In the genomic region with DNA sequence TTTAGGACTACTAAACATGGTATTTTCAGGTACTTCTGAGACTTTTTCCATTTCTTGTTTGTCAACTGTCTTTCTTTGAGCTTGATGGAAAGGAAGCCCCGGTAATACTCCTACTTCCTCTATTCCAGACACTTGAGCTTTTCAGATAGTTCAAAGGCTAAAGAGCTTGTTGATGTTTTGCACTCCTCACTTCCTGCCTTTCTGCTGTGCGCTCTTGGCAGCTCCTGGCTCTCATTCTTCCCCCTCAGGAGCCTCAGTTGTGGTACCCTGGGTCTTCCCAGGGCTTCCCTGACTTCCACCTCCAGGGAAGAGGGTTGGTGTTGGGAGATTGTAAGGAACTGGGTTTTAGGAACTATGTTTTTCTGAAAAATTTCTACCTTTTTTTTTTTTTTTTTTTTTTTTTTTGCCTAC, we compare ENCODE assay signal across 9 mouse cellular contexts. TPM values are rescaled to one million over a fixed set of nuclear protein-coding genes. Genes with fewer than 3 reads are reported as not detected.
DNase-seq lines count a peak whose midpoint lies in the region; ATAC-seq and TF ChIP-seq lines count a peak whose summit lies in the region.
"Had no signal": no experiment of that assay in that cellular context is flagged by ENCODE, and none has a peak within 500 bp of the region (broad histone marks: within the 10 kb centered on the region; RNA-seq: fewer than 3 reads in every experiment).

No protein-coding gene starts in this region.

- H3K9me3 ChIP-seq in heart, embryonic 16.5 days (replicated peaks; ENCODE audit: control insufficient read depth, low read length) = no peaks in the 10 kb centered on the region; the same call in 1 of the 2 replicates
- H3K9me3 ChIP-seq in heart, embryonic 10.5 days = no peaks in the 10 kb centered on the region
- no peaks in the 10 kb centered on the region for H3K9me3 ChIP-seq in midbrain, embryonic 14.5 days (ENCODE audit: control insufficient read depth, low read length)
- no peaks in the 10 kb centered on the region for H3K9me3 ChIP-seq in hindbrain, embryonic 14.5 days (ENCODE audit: control insufficient read depth, low read length)
- H3K9me3 ChIP-seq: embryonic facial prominence, embryonic 15.5 days had no signal

- no peaks in the 10 kb centered on the region for H3K36me3 ChIP-seq in heart, embryonic 16.5 days (ENCODE audit: control insufficient read depth, insufficient read depth)
- no peaks in the 10 kb centered on the region for H3K36me3 ChIP-seq in heart, embryonic 10.5 days
- H3K36me3 ChIP-seq in thymus, adult 2 months (ENCODE audit: control insufficient read depth, insufficient read depth, low read length) = no peaks in the 10 kb centered on the region
- H3K36me3 ChIP-seq in midbrain, embryonic 14.5 days (ENCODE audit: control insufficient read depth, insufficient read depth, low read length) = no peaks in the 10 kb centered on the region
- no peaks in the 10 kb centered on the region for H3K36me3 ChIP-seq in hindbrain, embryonic 14.5 days (replicated peaks; ENCODE audit: control insufficient read depth, insufficient read depth)
- H3K36me3 ChIP-seq: embryonic facial prominence, embryonic 15.5 days had no signal

- no peaks in the 10 kb centered on the region for H3K27me3 ChIP-seq in heart, embryonic 16.5 days (ENCODE audit: control insufficient read depth, insufficient read depth, low read length)
- H3K27me3 ChIP-seq in heart, embryonic 10.5 days (ENCODE audit: insufficient read depth, poor library complexity, severe bottlenecking) = no peaks in the 10 kb centered on the region
- no peaks in the 10 kb centered on the region for H3K27me3 ChIP-seq in thymus, adult 2 months (ENCODE audit: control insufficient read depth, insufficient read depth, low read length)
- H3K27me3 ChIP-seq in midbrain, embryonic 14.5 days (ENCODE audit: control insufficient read depth, insufficient read depth, low read length) = no peaks in the 10 kb centered on the region
- H3K27me3 ChIP-seq in hindbrain, embryonic 14.5 days (ENCODE audit: control insufficient read depth, insufficient read depth, low read length) = no peaks in the 10 kb centered on the region
- H3K27me3 ChIP-seq: embryonic facial prominence, embryonic 15.5 days had no signal

- no peak for ATAC-seq in heart, embryonic 16.5 days (replicated peaks; ENCODE audit: extremely low read depth, insufficient read depth, low FRiP score)
- peak; percentile 72 for ATAC-seq in granulocyte monocyte progenitor cell, adult 5-6 weeks (replicated peaks; ENCODE audit: poor library complexity, severe bottlenecking)
- ATAC-seq in midbrain, embryonic 14.5 days (ENCODE audit: low FRiP score, low TSS enrichment) = no peak
- ATAC-seq in hindbrain, embryonic 14.5 days (ENCODE audit: low FRiP score) = no peak

- H3K9ac ChIP-seq in heart, embryonic 16.5 days (ENCODE audit: low read length) = no peak overlapping the region
- no peak overlapping the region for H3K9ac ChIP-seq in midbrain, embryonic 14.5 days (replicated peaks; ENCODE audit: low read length)
- no peak overlapping the region for H3K9ac ChIP-seq in hindbrain, embryonic 14.5 days
- H3K9ac ChIP-seq: embryonic facial prominence, embryonic 15.5 days had no signal

- no peak for TF ChIP-seq CTCF in thymus, adult 2 months (IDR thresholded peaks at IDR 0.05; ENCODE audit: borderline replicate concordance, control insufficient read depth, extremely low read depth, insufficient read depth, low read length, poor library complexity)

- no peak overlapping the region for H3K4me2 ChIP-seq in heart, embryonic 16.5 days (ENCODE audit: low read depth, low read length)
- no peak overlapping the region for H3K4me2 ChIP-seq in midbrain, embryonic 14.5 days (ENCODE audit: low read length)
- no peak overlapping the region for H3K4me2 ChIP-seq in hindbrain, embryonic 14.5 days (replicated peaks)
- H3K4me2 ChIP-seq: embryonic facial prominence, embryonic 15.5 days had no signal

- TF ChIP-seq POLR2A in thymus, adult 2 months (IDR thresholded peaks at IDR 0.05; ENCODE audit: control insufficient read depth, extremely low read depth, insufficient read depth, low read length, poor library complexity) = no peak

- peaks cover 43% of the 10 kb centered on the region for H3K4me1 ChIP-seq in heart, embryonic 16.5 days (ENCODE audit: control insufficient read depth, insufficient read depth, low read length)
- H3K4me1 ChIP-seq in heart, embryonic 10.5 days = peaks cover 69% of the 10 kb centered on the region
- peaks cover 41% of the 10 kb centered on the region for H3K4me1 ChIP-seq in thymus, adult 2 months (replicated peaks; ENCODE audit: control insufficient read depth, insufficient read depth, low read length)
- H3K4me1 ChIP-seq in midbrain, embryonic 14.5 days (ENCODE audit: control insufficient read depth, insufficient read depth, low read length) = peaks cover 38% of the 10 kb centered on the region
- peaks cover 41% of the 10 kb centered on the region for H3K4me1 ChIP-seq in hindbrain, embryonic 14.5 days (replicated peaks; ENCODE audit: control insufficient read depth, insufficient read depth, low read length)

- WGBS in heart, embryonic 16.5 days = 33% methylated on average over 2 of the region's 2 CpGs
- 14% methylated on average over 2 of the region's 2 CpGs for WGBS in heart, embryonic 10.5 days
- WGBS in thymus, adult 2 months = 3% methylated on average over 2 of the region's 2 CpGs
- WGBS in midbrain, embryonic 14.5 days = 71% methylated on average over 2 of the region's 2 CpGs
- 75% methylated on average over 2 of the region's 2 CpGs for WGBS in hindbrain, embryonic 14.5 days

- no peak overlapping the region for H3K4me3 ChIP-seq in heart, embryonic 16.5 days (ENCODE audit: low read length)
- no peak overlapping the region for H3K4me3 ChIP-seq in heart, embryonic 10.5 days
- H3K4me3 ChIP-seq in thymus, adult 2 months (ENCODE audit: control insufficient read depth, insufficient read depth, low read length) = no peak overlapping the region
- H3K4me3 ChIP-seq in midbrain, embryonic 14.5 days (replicated peaks; ENCODE audit: low read depth, low read length) = no peak overlapping the region
- no peak overlapping the region for H3K4me3 ChIP-seq in hindbrain, embryonic 14.5 days (replicated peaks; ENCODE audit: low read length)
- H3K4me3 ChIP-seq: embryonic facial prominence, embryonic 15.5 days had no signal

- no peak for DNase-seq in heart, embryonic 10.5 days (ENCODE audit: low spot score)
- peak; percentile 36 for DNase-seq in thymus, adult 2 months
- no peak for DNase-seq in thymus, postnatal 10 days (ENCODE audit: low spot score in 2 of 2)
- DNase-seq in midbrain, embryonic 14.5 days = no peak
- no peak for DNase-seq in hindbrain, embryonic 14.5 days (ENCODE audit: low spot score)
- no peak for DNase-seq in layer of hippocampus, postnatal 14 days (ENCODE audit: low spot score in 2 of 2)

- peak overlapping the region; percentile 55 for H3K27ac ChIP-seq in heart, embryonic 16.5 days (ENCODE audit: low read length)
- H3K27ac ChIP-seq in heart, embryonic 10.5 days = no peak overlapping the region
- peak overlapping the region; percentile 58; the same call in 1 of the 2 replicates for H3K27ac ChIP-seq in thymus, adult 2 months (ENCODE audit: control insufficient read depth, insufficient read depth, low read length)
- no peak overlapping the region for H3K27ac ChIP-seq in midbrain, embryonic 14.5 days (replicated peaks; ENCODE audit: low read depth, low read length)
- no peak overlapping the region for H3K27ac ChIP-seq in hindbrain, embryonic 14.5 days
- H3K27ac ChIP-seq: embryonic facial prominence, embryonic 15.5 days had no signal

RNA-seq across cellular contexts. Expression of a gene that starts 54.1 kb away (rescaled TPM):
- polyA plus RNA-seq in heart, embryonic 16.5 days (2015; fragmentation: Nextera tagmentation; extraction: Ambion mirVana) = 6.7 and 7.7 TPM in 2 replicates
- 9.0 and 10.0 TPM in 2 replicates for polyA plus RNA-seq in heart, embryonic 10.5 days (2016; fragmentation: Nextera tagmentation; extraction: Ambion mirVana)
- 42.8 and 58.3 TPM in 2 replicates for polyA plus RNA-seq in thymus, adult 2 months (2012; rRNA removed)
- 42.0 and 50.1 TPM in 2 replicates for total RNA-seq in granulocyte monocyte progenitor cell, adult 5-6 weeks (2014; fragmentation: Nextera tagmentation)
- total RNA-seq in granulocyte monocyte progenitor cell, adult 5-6 weeks (2017) = 23.8 and 27.4 TPM in 2 replicates
- polyA plus RNA-seq in midbrain, embryonic 14.5 days (2014; fragmentation: Nextera tagmentation; extraction: Ambion mirVana) = 17.0 and 20.5 TPM in 2 replicates
- 16.3 and 18.0 TPM in 2 replicates for polyA plus RNA-seq in hindbrain, embryonic 14.5 days (2014; fragmentation: Nextera tagmentation; extraction: Ambion mirVana)
- total RNA-seq in layer of hippocampus, postnatal 14 days (2021) = 10 to 100 TPM; 74.8 to 75.7 TPM

Comparison
In these comparisons a context has a peak if more than half of its experiments do, and no peak if none do; other contexts are left out.
1. H3K27ac ChIP-seq: peak in heart, embryonic 16.5 days (single experiment) and thymus, adult 2 months (single experiment); none in heart, embryonic 10.5 days (single experiment), midbrain, embryonic 14.5 days (single experiment) and hindbrain, embryonic 14.5 days (single experiment).